ENCODE assay signal across 22 mouse cellular contexts in genomic region chr13:90424541-90424940, GRCm38 (mm10).
"Had no signal": no experiment of that assay in that cellular context is flagged by ENCODE, and none has a peak within 500 bp of the region (broad histone marks: within the 10 kb centered on the region; RNA-seq: fewer than 3 reads in every experiment).

No protein-coding gene starts in this region.

- ATAC-seq: hindbrain, postnatal 0 days; intestine, embryonic 16.5 days had no signal

- H3K36me3 ChIP-seq: heart, embryonic 10.5 days; heart, embryonic 12.5 days; hindbrain, embryonic 13.5 days; hindbrain, embryonic 15.5 days; kidney, embryonic 15.5 days; limb, embryonic 13.5 days; limb, embryonic 15.5 days had no signal

- H3K4me1 ChIP-seq: heart, embryonic 10.5 days; heart, embryonic 12.5 days; hindbrain, embryonic 13.5 days; hindbrain, embryonic 15.5 days; kidney, embryonic 15.5 days; limb, embryonic 15.5 days had no signal

- H3K9me3 ChIP-seq: heart, embryonic 10.5 days; hindbrain, embryonic 15.5 days; kidney, embryonic 15.5 days; limb, embryonic 15.5 days had no signal

- H3K27ac ChIP-seq: heart, embryonic 10.5 days; hindbrain, embryonic 13.5 days; hindbrain, embryonic 15.5 days; hindbrain, postnatal 0 days; kidney, embryonic 15.5 days; kidney, postnatal 0 days; limb, embryonic 13.5 days; limb, embryonic 15.5 days had no signal

- H3K27me3 ChIP-seq: heart, embryonic 12.5 days; hindbrain, embryonic 13.5 days; hindbrain, embryonic 15.5 days; kidney, embryonic 15.5 days; limb, embryonic 13.5 days; limb, embryonic 15.5 days had no signal

- H3K4me3 ChIP-seq: heart, embryonic 10.5 days; heart, embryonic 12.5 days; hindbrain, embryonic 13.5 days; hindbrain, embryonic 15.5 days; kidney, embryonic 15.5 days; limb, embryonic 13.5 days; limb, embryonic 15.5 days had no signal

- H3K4me2 ChIP-seq: heart, embryonic 12.5 days; hindbrain, embryonic 13.5 days; hindbrain, embryonic 15.5 days; kidney, embryonic 15.5 days; limb, embryonic 13.5 days; limb, embryonic 15.5 days had no signal

- H3K9ac ChIP-seq: heart, embryonic 12.5 days; hindbrain, embryonic 13.5 days; hindbrain, embryonic 15.5 days; kidney, embryonic 15.5 days; limb, embryonic 13.5 days; limb, embryonic 15.5 days had no signal

- DNase-seq: gastrocnemius, postnatal 14 days; gastrocnemius, postnatal 36 days; heart, adult 18-20 months; heart, postnatal 10 days; kidney, adult 11 months; kidney, adult 2 months; kidney, adult 9 months; kidney, postnatal 14 days; kidney, postnatal 36 days; layer of hippocampus, adult 9-11 months; layer of hippocampus, postnatal 36 days; left cerebral cortex, postnatal 4 days had no signal
